Mouse (Mus musculus): ENCODE measurements around the gene Trip6. TPM values are rescaled to one million over a fixed set of nuclear protein-coding genes. Genes with fewer than 3 reads are reported as not detected.

The Trip6 gene
- total RNA-seq, 2 experiments from 2014 or later = 27.9 to 29.9 TPM

DNA sequence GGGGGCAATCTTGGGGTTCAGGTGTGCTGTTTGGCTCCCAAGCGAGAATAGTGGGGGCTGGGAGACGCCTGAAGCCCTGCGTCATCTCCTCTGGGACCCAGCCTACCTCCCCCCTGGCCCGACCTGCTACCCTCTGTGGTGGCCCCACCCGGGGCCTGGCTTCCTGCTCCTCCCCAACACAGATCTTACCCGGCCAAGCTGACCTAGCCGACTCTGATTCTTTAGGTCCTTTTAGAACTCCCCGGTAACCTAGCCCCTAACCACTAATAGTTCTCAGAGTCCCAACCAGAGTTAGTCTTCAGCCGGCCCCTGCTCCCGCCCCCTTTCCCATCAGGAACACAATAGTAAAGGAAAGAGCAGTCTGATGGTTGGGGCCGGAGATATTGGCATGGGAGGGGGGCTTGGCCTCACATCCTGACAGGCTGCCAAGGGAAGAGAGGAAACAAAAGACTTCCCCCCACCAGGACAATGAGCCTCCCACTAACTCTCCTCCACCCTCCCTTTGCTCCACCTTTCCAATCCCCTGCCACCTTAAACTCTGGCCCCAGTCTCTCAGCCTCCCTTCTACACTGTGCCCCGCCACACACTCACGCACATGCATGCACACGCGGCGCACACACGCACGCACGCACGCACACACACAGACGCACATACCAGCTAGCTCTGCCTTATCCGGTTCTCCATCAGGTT lies 25.2 kb upstream of the Trip6 start:
- no peak for ATAC-seq (replicated peaks; ENCODE audit: low FRiP score, low TSS enrichment, poor library complexity, severe bottlenecking)

DNA sequence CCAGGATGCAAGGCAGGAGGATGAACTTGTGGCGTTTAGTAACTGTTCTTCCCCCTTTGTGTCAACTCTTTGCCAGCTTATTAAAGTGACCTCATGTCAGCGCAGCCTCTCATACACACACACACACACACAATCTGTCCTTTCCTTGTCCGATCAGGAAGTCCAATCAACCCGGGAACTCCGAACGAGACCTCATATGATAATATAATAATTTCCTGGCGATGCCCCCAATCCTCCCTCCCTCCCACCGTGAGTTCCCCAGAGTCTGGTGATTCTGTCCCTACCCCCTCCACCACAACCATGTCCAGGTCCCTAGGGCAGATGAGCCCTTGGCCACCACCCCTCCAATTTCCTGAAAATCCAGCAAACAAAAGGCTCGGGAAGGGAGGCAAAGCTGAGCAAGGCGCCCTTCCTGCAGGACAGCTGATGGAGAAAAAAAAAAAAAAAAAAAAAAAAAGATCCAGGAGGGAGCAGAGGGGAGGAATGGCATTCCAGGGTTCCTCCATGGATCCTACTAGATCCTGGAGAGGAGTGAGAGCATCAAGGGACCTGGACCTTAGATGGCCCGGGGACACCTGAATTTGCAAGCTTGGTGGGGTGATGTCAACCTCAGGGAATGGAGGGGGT lies 24.6 kb upstream of the Trip6 start:
- ATAC-seq (replicated peaks; ENCODE audit: low FRiP score, low TSS enrichment, poor library complexity, severe bottlenecking) = no peak

DNA sequence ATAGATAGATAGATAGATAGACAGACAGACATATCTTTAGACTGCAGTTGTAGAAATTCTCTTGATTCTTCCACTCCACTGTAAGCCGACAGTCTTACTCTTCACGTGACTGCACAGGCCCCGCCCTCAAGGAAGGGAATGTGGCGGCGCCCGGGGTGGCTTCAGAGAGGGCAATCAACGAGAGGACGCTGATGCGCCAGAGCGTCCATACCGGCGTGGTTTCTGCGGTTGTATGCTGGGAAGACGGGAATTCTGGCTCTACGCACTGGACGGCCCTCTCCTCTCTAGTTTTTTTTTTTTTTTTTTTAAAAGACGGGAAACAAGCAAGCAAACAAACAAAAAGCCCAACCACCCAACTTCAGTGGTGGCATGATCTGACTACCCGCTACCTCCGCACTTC lies 24.1 kb upstream of the Trip6 start:
- peak; percentile 63 for ATAC-seq (replicated peaks; ENCODE audit: low FRiP score, low TSS enrichment, poor library complexity, severe bottlenecking)

DNA sequence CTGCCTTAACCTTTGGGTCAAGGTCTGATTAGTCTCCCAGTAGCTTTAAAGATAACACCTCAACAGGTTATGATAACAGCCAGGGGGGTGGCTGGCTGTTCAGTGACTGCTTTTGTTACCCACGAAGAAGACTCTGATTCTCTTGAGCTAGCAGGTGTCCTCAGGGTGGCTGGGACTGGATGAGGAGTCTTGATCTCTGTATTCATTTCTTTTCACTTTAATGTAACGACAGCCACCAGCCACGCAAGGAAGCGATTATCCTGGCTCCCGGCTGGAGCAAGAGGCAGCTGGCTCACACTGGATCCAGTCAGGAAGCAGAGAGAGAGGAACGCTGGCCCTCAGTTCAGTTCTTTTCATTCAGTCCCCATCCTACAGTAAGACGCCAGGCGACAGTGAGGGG lies 23.0 kb upstream of the Trip6 start:
- ATAC-seq (replicated peaks; ENCODE audit: low FRiP score, low TSS enrichment, poor library complexity, severe bottlenecking) = no peak

DNA sequence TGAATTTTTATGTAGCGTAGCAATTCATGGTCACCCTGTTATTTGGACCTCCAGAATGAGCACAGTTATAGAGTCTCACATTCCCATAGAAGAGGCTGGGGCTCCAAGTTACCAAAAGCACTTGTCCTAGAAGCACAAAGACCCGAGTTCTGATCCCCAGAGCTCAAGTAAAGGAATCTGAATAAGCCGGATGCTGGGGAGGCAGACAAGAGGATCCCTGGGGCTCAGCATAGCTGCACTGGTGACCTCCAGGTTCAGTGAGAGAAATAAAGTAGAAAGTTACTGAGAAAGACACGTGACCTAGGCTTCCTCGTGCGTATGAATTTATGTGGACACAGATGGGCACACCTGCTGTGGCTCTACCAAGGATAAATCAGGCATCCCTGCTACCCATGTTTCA lies 20.9 kb upstream of the Trip6 start:
- no peak for ATAC-seq (replicated peaks; ENCODE audit: low FRiP score, low TSS enrichment, poor library complexity, severe bottlenecking)

DNA sequence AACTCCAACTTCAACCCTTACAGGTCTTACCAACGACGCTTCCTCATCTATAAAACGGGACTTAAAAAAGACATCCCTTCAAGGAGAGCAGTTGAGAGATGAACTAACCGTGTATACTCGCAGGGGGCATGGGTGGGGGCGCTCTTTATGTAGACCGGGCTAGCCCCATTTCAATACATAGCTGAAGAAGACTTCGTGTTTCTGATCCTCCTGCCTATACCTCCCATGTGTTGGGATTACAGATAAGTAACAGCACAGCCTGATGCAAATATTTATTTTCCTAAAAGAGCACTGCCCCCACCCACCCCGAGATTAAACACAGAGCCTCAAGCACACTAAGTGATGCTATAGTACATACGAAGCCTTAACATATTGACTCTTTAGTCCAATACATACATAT lies 20.1 kb upstream of the Trip6 start:
- ATAC-seq (replicated peaks; ENCODE audit: low FRiP score, low TSS enrichment, poor library complexity, severe bottlenecking) = no peak

DNA sequence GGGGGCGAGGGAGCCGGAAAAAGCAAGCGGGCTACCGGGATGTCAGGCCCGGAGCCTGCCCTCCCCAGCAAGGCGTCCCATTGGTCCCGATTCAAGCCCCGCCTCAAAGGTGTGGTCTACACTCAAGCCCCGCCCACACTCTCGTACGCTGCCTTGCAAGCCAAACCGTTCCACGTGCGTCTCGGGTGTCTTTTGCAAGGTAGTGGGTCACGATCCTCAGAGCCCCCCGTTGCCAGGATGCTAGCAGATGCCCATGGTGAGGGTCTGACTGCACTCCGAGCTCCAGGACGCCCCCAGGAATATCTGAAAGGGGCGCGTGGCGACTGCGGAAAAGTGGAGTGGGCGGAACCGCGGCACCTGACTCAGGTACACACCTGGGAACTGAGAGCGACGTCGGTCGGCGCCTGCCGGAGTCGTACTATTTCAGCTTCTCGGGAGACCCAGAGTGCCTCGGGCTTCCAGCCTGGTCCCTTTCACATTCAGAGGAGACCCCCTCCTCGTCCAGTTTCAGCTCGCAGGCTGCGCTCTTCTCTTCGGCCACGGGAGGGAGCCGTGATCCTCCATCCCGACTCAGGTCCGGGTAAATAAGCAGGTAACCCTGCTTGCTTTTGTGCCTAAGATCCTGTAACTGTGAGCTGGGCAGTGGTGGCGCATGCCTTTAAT lies 19.4 kb upstream of the Trip6 start, which contains the start of gene Slc12a9:
Gene Slc12a9 (minus strand): TSS at position 86 of the 663 bp plus-strand sequence.
- peak; percentile 95 for ATAC-seq (replicated peaks; ENCODE audit: low FRiP score, low TSS enrichment, poor library complexity, severe bottlenecking)

DNA sequence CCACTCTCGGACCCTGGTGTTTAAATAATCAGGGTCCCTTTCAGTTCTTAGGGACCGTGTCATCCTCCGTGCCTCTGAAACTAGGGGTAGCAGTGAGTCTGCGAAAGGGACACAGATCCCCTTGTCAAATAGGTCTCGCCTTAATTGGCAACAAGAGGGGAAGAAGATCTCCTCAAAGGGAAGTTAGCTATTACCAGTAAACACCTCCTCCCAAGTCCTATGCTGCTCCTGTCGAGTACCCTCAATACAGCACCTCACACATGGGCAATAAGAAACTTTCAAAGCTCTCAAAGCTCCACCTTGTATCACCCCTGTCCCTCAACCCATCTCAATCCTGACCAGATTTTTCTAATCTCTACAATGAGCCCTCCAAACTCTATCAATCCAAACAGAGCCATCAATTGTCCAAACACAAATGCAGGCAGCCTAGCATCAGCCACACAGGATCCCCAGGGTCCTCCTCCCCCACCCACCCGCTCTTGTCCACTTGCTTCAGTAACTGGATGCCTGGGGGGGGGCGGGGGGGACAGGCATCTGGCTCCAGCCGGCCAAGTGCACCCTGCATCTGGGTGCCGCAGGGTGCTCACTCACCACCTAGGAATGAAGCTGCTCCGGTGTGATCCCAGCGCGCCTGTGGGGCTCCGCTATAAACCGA lies 18.8 kb upstream of the Trip6 start:
- no peak for ATAC-seq (replicated peaks; ENCODE audit: low FRiP score, low TSS enrichment, poor library complexity, severe bottlenecking)

DNA sequence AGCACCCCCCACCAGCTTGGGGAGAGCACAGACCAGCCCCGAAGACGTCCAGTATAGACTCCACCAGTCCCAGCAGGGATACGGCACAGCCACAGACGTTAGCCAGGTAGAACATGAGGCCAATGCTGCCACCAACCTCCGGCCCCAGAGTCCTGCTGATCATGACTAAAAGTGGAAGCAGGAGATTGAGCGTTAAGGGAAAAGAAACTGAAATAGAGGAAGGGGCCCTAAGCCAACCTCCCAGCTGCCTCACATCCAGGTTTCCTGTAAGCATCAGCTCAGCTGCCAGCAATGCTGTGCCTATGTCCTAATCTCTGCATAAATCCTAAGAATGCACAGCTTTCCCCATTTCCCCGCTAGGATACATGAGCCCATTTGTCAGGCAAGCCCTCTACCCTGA lies 16.7 kb upstream of the Trip6 start:
- ATAC-seq (replicated peaks; ENCODE audit: low FRiP score, low TSS enrichment, poor library complexity, severe bottlenecking) = no peak

DNA sequence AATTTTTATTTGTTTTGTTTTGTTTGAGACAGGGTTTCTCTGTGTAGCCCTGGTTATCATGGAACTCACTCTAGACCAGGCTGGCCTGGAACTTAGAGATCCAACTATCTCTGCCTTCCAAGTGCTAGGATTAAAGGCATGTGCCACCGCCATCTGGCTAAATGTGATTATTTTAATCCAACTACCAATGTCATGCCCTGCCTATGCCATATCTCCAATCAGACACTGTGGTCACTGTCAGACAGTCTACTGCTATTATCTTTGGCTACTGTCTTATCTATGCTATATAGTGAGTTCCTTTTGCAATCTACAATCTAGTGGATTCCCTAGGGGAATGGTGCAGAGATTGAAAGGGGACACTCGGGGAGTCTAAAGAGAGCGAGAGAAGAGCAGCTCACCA lies 6.8 kb upstream of the Trip6 start:
- peak; percentile 70 for ATAC-seq (replicated peaks; ENCODE audit: low FRiP score, low TSS enrichment, poor library complexity, severe bottlenecking)

DNA sequence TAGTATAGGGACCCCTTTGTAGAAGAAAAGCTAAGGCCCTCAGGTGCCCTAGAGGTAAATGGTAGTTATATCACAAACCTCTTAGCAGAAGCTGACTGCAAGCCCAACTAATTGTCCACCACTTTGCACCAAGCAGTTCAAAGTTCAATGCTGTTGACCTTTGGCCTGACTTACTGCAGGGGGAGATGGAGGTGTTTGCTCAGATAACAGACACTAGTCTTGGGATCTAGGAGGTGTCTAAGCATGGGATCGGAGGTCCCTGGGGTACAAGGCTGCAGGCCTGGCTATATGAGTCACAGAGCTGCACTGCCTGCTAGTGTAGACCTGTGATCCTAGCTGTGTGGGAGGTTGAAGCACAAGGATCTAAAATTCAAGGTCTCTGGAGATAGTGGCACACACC lies 4.4 kb upstream of the Trip6 start:
- ATAC-seq (replicated peaks; ENCODE audit: low FRiP score, low TSS enrichment, poor library complexity, severe bottlenecking) = no peak

DNA sequence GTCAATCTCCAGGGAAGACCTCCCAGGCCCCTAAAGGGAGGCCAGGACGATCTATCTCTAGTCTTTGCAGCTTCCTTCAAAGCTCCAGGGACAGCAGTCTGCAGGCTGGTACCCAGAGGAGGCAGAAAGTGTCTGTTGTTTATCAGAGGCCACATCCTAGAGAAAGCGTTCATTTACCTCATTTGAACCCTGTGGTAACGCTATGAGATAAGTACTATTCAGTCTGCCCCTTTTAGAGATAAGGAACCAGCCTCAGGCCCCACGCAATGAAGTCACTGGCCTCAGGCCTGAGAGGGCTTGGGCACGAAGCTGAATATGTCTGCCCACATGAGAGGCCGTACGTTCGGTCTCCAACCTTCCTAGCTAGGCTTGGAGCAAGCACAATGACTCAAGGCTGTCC lies 3.2 kb upstream of the Trip6 start:
- ATAC-seq (replicated peaks; ENCODE audit: low FRiP score, low TSS enrichment, poor library complexity, severe bottlenecking) = peak; percentile 28; the same call in 1 of the 2 replicates

DNA sequence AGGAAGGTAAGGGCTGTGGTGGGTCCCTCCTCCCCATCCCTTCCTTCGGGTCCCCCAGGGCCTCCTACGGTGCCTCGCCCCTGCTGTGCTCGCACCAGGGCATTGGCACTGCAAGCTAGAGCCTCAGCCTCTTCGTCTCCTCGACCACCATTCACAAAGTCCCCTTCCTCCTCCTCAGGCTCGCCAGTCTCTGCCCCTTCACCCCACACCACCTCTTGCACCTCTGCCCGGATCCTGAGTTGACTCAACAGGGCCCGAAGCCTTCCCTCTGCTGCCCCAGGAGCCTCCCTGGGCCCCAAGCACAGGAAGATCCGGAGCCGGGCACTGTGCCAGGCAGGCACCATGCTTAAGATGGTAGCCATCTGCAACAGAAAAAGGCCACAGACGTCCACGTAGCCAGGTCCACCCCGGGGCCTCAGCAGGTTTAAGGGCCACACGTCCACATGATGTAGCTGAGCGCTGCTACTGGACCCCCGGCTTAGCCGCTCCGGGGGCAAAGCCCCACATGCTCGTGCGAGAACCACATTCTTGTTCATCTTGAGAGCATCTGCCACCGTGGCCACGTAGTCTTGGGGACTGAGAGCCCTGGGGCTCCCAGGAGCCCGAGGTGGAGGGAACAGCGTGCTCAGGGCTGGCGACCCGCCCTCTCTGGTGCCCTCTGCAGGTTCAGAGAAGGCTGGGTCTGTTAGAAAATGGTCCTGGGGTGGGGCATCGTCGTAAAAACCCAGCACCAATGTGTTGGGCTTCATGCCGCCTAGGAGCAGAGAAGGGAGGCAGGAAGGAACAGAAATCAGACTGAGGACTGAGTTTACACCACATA lies 1.1 kb upstream of the Trip6 start:
- ATAC-seq (replicated peaks; ENCODE audit: low FRiP score, low TSS enrichment, poor library complexity, severe bottlenecking) = peak; percentile 74

DNA sequence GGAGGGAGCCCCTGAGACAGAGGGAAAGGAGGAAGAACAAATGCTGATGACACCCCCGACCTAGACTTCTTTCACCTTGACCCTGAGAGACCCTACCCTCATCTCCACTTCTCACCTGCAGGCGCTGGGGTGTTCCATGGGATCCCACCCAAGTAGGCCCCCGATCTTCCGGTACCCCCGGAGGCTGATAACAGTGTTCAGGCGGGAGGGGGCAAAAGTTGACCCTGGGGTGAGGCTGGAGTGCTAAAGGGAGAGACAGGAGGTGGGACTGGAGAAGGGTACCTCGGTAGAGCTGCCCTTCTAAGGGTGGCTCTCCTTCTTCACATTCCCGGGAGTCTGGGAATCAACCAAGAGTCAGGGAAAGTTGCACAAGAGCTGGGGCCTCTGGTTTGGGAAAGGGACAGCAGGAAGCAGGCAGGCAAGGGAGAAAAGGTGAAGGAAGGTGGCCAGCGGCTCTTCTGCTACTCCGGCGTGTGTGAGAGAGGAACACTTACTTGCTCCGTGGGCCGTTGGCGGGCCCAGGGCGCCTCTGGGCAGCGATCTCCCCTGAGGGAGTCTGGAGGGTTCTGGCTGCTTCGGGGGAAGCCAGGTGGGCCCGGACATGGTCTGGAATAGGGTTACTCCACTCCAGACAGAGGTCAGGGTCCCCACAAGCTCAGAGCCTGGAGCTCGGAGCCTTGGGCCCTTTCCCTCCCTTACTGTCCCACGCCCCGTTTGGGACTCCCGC lies 575 bp downstream of the Trip6 start:
- ATAC-seq (replicated peaks; ENCODE audit: low FRiP score, low TSS enrichment, poor library complexity, severe bottlenecking) = peak; percentile 31

DNA sequence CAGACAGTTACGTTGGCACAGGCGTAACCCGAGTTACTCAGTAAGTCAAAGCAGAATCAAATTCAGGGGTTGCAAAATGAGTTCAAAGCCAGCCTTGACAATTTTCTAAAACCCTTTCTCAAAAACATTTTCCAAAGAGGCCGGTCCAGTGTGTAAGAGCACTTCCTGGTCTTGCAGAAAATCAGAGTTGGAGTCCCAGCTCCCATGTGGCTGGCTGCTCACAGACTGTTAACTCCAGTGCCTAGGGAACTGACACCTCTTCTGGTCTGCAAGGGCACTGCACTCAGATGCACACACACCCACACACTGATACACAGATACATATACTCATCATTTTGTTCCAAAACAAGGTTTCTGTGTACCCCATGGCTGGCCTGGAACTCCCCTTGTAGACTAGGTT lies 5.8 kb downstream of the Trip6 start:
- no peak for ATAC-seq (replicated peaks; ENCODE audit: low FRiP score, low TSS enrichment, poor library complexity, severe bottlenecking)

DNA sequence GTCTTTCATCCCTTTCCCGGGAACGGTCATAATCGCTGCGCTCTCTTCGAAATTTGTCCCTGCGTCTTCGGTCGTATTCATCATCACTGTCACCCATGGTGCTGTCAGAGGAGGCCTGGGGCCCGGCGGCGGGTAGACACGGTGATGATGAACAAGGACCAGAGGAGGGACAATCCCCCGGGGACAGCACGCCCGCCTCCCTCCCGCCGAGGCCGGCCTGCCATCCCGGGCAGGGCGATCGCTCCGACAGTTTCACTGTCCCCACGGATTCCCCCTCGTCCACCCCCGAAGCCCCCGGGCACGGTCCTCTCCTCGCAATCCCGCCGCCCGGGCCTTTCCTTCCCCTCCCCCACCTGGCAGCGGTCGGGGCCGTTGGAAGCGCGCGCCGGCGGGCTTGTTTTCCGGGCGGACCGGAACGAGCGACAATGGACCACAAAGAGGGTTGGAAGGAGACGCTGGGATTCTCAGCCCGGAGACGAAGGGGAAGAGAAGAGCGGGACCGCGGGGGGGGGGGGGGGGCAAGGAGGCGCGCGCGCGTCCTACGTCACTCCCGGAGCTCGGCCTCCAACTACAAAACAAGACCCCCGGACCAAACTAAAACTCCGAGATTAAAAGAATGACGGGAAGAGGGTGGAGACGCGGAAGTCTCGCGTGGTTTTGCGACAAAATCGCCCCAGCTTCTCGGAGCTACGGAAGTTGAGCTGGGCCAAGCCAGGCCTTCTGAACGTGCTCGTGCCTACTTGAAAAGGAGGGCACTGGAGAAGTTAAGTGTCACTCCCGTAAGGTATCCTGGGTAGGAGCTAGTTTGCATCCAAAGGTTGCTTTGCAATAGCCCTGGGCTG lies 6.9 kb downstream of the Trip6 start, which contains the start of gene Srrt:
Gene Srrt (minus strand): TSS at position 604 of the 842 bp plus-strand sequence.
- peak; percentile 85 for ATAC-seq (replicated peaks; ENCODE audit: low FRiP score, low TSS enrichment, poor library complexity, severe bottlenecking)

DNA sequence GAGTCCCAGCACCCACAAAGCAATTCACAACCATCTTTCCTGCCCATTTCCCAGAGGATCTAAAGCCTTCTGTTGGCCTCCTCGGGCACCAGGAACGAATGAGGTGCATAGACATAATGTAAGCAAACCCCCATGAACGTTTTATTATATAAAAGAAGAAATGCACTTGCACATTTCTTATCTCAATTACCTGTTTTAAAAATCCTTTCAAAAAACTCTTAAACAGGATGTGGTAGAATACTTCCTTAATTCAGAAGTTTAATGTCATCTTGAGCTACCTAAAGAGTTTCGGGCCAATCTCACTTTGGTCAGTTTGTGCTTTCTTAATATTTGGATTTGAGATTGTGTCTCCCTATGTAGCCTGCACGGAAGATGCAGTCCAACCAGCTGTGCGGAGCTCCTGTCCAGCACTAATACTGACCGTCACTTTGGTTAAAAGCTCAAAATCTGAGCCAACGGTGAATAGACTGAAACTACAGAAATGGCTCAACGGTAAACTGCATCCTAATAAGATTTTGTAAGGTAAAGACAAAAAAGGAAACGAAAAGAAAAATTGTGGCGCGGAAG lies 7.7 kb downstream of the Trip6 start:
- ATAC-seq (replicated peaks; ENCODE audit: low FRiP score, low TSS enrichment, poor library complexity, severe bottlenecking) = no peak

DNA sequence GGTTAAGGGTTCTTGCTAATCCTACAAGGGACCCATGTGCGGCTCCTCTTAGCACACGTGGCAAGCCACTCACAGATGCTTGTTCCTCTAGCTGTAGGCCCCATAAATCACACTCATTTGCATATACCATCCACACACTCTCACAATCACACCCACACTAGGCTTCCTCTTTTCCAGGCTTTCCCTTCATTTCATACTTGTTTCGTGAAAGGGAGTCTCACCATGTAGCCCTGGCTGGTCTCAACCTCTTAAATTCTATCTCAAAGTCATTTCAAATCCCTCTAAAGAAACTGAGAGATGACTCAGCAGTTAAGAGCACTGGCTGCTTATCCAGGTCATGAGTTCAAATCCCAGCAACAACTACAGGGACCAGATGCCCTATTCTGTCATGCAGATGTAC lies 8.4 kb downstream of the Trip6 start:
- ATAC-seq (replicated peaks; ENCODE audit: low FRiP score, low TSS enrichment, poor library complexity, severe bottlenecking) = no peak
